Mouse (Mus musculus) urinary bladder, postnatal 14 days (tissue): ENCODE results near the gene Kcnq4.
A peak's percentile ranks its signal among the peaks of the same experiment; 100 is the strongest.

Source experiments
- DNase-seq: peaks from one replicate; pipeline ENCODE4 v3.0.0; 2021; ENCODE audit warnings: low spot score

The Kcnq4 gene

GRCm38 (mm10) chr4:120725516-120726090 lies 22.8 kb downstream of the Kcnq4 start:
- DNase-seq, result peak; percentile 39

- no peak for DNase-seq
These were observed 26.8 kb downstream of the Kcnq4 start for GRCm38 (mm10) chr4:120721574-120721973.

- DNase-seq, result no peak
These were observed 29.3 kb downstream of the Kcnq4 start for GRCm38 (mm10) chr4:120719152-120719551.

- no peak for DNase-seq
These were observed 30.8 kb downstream of the Kcnq4 start for GRCm38 (mm10) chr4:120717591-120717990.

GRCm38 (mm10) chr4:120716765-120717164 lies 31.6 kb downstream of the Kcnq4 start:
- no peak for DNase-seq

- peak; percentile 69 for DNase-seq
These were observed 32.3 kb downstream of the Kcnq4 start for GRCm38 (mm10) chr4:120716141-120716571.

- DNase-seq, result no peak
These were observed 34.4 kb downstream of the Kcnq4 start for GRCm38 (mm10) chr4:120713856-120714497.

- DNase-seq, result no peak
These were observed 35.4 kb downstream of the Kcnq4 start for GRCm38 (mm10) chr4:120713021-120713420.

GRCm38 (mm10) chr4:120712236-120712635 lies 36.2 kb downstream of the Kcnq4 start:
- no peak for DNase-seq

GRCm38 (mm10) chr4:120702511-120702910 lies 45.9 kb downstream of the Kcnq4 start:
- DNase-seq, result no peak

GRCm38 (mm10) chr4:120702056-120702455 lies 46.4 kb downstream of the Kcnq4 start:
- DNase-seq, result no peak

GRCm38 (mm10) chr4:120701180-120701579 lies 47.2 kb downstream of the Kcnq4 start:
- DNase-seq, result no peak

- no peak for DNase-seq
These were observed 50.5 kb downstream of the Kcnq4 start for GRCm38 (mm10) chr4:120697799-120698484.

- no peak for DNase-seq
These were observed 51.1 kb downstream of the Kcnq4 start for GRCm38 (mm10) chr4:120697353-120697752.

GRCm38 (mm10) chr4:120692717-120693116 lies 55.7 kb downstream of the Kcnq4 start:
- peak; percentile 67 for DNase-seq

GRCm38 (mm10) chr4:120689317-120689716 lies 59.1 kb downstream of the Kcnq4 start:
- DNase-seq, result no peak

GRCm38 (mm10) chr4:120687282-120687681 lies 61.1 kb downstream of the Kcnq4 start:
- DNase-seq, result no peak

- DNase-seq, result no peak
These were observed 65.0 kb downstream of the Kcnq4 start for GRCm38 (mm10) chr4:120683278-120683997.

- DNase-seq, result peak; percentile 54
These were observed 66.2 kb downstream of the Kcnq4 start for GRCm38 (mm10) chr4:120682168-120682567.

GRCm38 (mm10) chr4:120680953-120681352 lies 67.5 kb downstream of the Kcnq4 start:
- peak; percentile 24 for DNase-seq

GRCm38 (mm10) chr4:120675640-120676039 lies 72.8 kb downstream of the Kcnq4 start:
- no peak for DNase-seq

GRCm38 (mm10) chr4:120674775-120675451 lies 73.5 kb downstream of the Kcnq4 start:
- DNase-seq, result no peak
